Mouse (Mus musculus): ENCODE results near the gene Gdpd5.

GRCm38 (mm10) chr7:99347268-99347667, 33.9 kb upstream of the Gdpd5 start:
- TF ChIP-seq CTCF (IDR thresholded peaks at IDR 0.05; ENCODE audit: extremely low read depth, insufficient read length, insufficient replicate concordance, low read depth, low read length): no peak
- TF ChIP-seq POLR2A (IDR thresholded peaks at IDR 0.05; ENCODE audit: low read depth, low read length): no peak
